Mouse (Mus musculus): ENCODE results near the gene Rtf2. TPM values are rescaled to one million over a fixed set of nuclear protein-coding genes. Genes with fewer than 3 reads are reported as not detected.

The Rtf2 gene
- total RNA-seq, 2 experiments from 2014 or later: 62.7 to 68.2 TPM

GRCm38 (mm10) chr2:172474970-172475369, 34.6 kb downstream of the Rtf2 start:
- peak in 1 of 2 experiments; percentile 51 for DNase-seq (ENCODE audit: extremely low spot score in 1 of 2, low spot score in 2 of 2)
- intact Hi-C loops (cut with DNase I): loop anchor here (5.0 kb wide), 4 partner anchors 297 to 612 kb away; no protein-coding TSS in a partner anchor

- no peak for DNase-seq (ENCODE audit: extremely low spot score in 1 of 2, low spot score in 2 of 2)
- intact Hi-C loops (cut with DNase I): loop anchor here (5.0 kb wide), 4 partner anchors 296 to 611 kb away; no protein-coding TSS in a partner anchor
Measured at GRCm38 (mm10) chr2:172476707-172477260, 36.4 kb downstream of the Rtf2 start.

GRCm38 (mm10) chr2:172477350-172477749, 37.0 kb downstream of the Rtf2 start:
- intact Hi-C loops (cut with DNase I): loop anchor here (5.0 kb wide), 4 partner anchors 295 to 610 kb away; no protein-coding TSS in a partner anchor
- no peak for DNase-seq (ENCODE audit: extremely low spot score in 1 of 2, low spot score in 2 of 2)

- intact Hi-C loops (cut with DNase I): loop anchor here (5.0 kb wide), 4 partner anchors 294 to 609 kb away; no protein-coding TSS in a partner anchor
- DNase-seq (ENCODE audit: extremely low spot score in 1 of 2, low spot score in 2 of 2): peak in 1 of 2 experiments; percentile 72
Measured at GRCm38 (mm10) chr2:172477860-172478259, 37.5 kb downstream of the Rtf2 start.

GRCm38 (mm10) chr2:172480296-172480695, 39.9 kb downstream of the Rtf2 start:
- intact Hi-C loops (cut with DNase I): no loop called here
- no peak for DNase-seq (ENCODE audit: extremely low spot score in 1 of 2, low spot score in 2 of 2)

GRCm38 (mm10) chr2:172481654-172482385, 41.5 kb downstream of the Rtf2 start:
- no peak for DNase-seq (ENCODE audit: extremely low spot score in 1 of 2, low spot score in 2 of 2)
- intact Hi-C loops (cut with DNase I): no loop called here

GRCm38 (mm10) chr2:172483766-172484413, 43.5 kb downstream of the Rtf2 start:
- peak; percentile 40 to 47 for DNase-seq (ENCODE audit: extremely low spot score in 1 of 2, low spot score in 2 of 2)
- intact Hi-C loops (cut with DNase I): no loop called here

- peak in 1 of 2 experiments; percentile 18 for DNase-seq (ENCODE audit: extremely low spot score in 1 of 2, low spot score in 2 of 2)
- intact Hi-C loops (cut with DNase I): no loop called here
Measured at GRCm38 (mm10) chr2:172484696-172485370, 44.5 kb downstream of the Rtf2 start.

GRCm38 (mm10) chr2:172496736-172497345, 56.5 kb downstream of the Rtf2 start:
- intact Hi-C loops (cut with DNase I): no loop called here
- DNase-seq (ENCODE audit: extremely low spot score in 1 of 2, low spot score in 2 of 2): no peak

- intact Hi-C loops (cut with DNase I): no loop called here
- no peak for DNase-seq (ENCODE audit: extremely low spot score in 1 of 2, low spot score in 2 of 2)
Measured at GRCm38 (mm10) chr2:172498823-172499222, 58.5 kb downstream of the Rtf2 start.

GRCm38 (mm10) chr2:172500752-172501316, 60.5 kb downstream of the Rtf2 start:
- intact Hi-C loops (cut with DNase I): no loop called here

GRCm38 (mm10) chr2:172501341-172501740, 61.0 kb downstream of the Rtf2 start:
- intact Hi-C loops (cut with DNase I): no loop called here
- DNase-seq (ENCODE audit: extremely low spot score in 1 of 2, low spot score in 2 of 2): peak in 1 of 2 experiments; percentile 3

More at GRCm38 (mm10) chr2:172500752-172501316, 60.5 kb downstream of the Rtf2 start:
- DNase-seq (ENCODE audit: extremely low spot score in 1 of 2, low spot score in 2 of 2): no peak

GRCm38 (mm10) chr2:172502168-172502567, 61.8 kb downstream of the Rtf2 start:
- intact Hi-C loops (cut with DNase I): no loop called here
- no peak for DNase-seq (ENCODE audit: extremely low spot score in 1 of 2, low spot score in 2 of 2)

- DNase-seq (ENCODE audit: extremely low spot score in 1 of 2, low spot score in 2 of 2): peak in 1 of 2 experiments; percentile 52
- intact Hi-C loops (cut with DNase I): no loop called here
Measured at GRCm38 (mm10) chr2:172506121-172506520, 65.8 kb downstream of the Rtf2 start.

GRCm38 (mm10) chr2:172510056-172510712, 69.8 kb downstream of the Rtf2 start:
- no peak for DNase-seq (ENCODE audit: extremely low spot score in 1 of 2, low spot score in 2 of 2)
- intact Hi-C loops (cut with DNase I): no loop called here

- intact Hi-C loops (cut with DNase I): no loop called here
- DNase-seq (ENCODE audit: extremely low spot score in 1 of 2, low spot score in 2 of 2): no peak
Measured at GRCm38 (mm10) chr2:172510899-172511298, 70.5 kb downstream of the Rtf2 start.

GRCm38 (mm10) chr2:172516407-172516992, 76.1 kb downstream of the Rtf2 start:
- intact Hi-C loops (cut with DNase I): no loop called here
- DNase-seq (ENCODE audit: extremely low spot score in 1 of 2, low spot score in 2 of 2): no peak
